Mouse (Mus musculus): ENCODE results near the gene Baat. TPM values are rescaled to one million over a fixed set of nuclear protein-coding genes. Genes with fewer than 3 reads are reported as not detected.
"Not testable (repeated sequence)": the region's sequence is repeated elsewhere in the genome, so short reads cannot be mapped to it uniquely, and the experiment has no call there.

Gene Baat
- polyA plus RNA-seq, 1 experiment from 2014 or later, result 0.10 TPM

DNA sequence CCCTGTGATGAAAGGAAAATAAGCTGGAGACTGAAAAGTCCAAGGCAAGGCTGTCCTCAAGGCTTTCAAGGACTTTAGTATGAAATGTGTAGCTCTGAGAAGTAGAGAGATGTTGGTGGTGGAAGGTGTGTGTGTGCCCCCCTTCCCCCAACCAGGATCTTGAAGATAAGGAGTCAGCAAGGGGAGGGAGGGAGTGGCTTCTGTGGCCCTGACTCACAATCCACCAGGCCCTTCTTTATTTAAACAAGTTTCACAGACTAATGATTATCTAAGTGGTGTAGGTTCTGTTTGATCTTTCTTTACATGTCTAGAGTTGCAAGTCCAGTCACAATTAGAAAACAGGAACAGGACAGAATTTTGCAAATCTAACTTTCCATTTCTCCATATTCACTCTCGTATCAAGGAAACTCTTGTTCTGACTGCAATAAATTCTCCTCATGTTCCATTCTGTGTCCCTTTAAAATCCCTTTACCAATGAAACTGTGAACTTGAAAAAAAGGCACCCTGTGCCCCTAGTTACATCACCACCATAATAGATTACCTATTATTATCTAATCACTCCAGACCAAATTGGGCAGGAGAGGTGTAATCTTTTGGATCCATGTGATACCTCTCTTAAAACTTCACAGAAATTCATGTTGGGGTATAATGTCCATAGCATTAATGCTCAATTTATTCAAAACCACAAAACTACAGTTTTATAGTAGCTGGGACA, 55.1 kb downstream of the Baat start:
- not testable (repeated sequence) for H3K4me2 ChIP-seq; H3K9ac ChIP-seq (ENCODE audit: low read depth, low read length); H3K4me1 ChIP-seq (ENCODE audit: control insufficient read depth, insufficient read depth, low read length); H3K27ac ChIP-seq (ENCODE audit: low read depth, low read length); ATAC-seq (replicated peaks; ENCODE audit: insufficient number of reproducible peaks, low FRiP score, low TSS enrichment); H3K9me3 ChIP-seq (replicated peaks; ENCODE audit: control insufficient read depth, low read length); H3K4me3 ChIP-seq (ENCODE audit: low read depth, low read length); H3K27me3 ChIP-seq (ENCODE audit: control insufficient read depth, insufficient read depth, low read length); H3K36me3 ChIP-seq (ENCODE audit: control insufficient read depth, insufficient read depth, low read length)
- WGBS (ENCODE audit: insufficient replicate concordance), result no CpG with 5 or more reads among the region's 1 CpGs

Other genes with a start within 250 kb of the Baat start
- not detected in 2 replicates for gene Acnat2, start 98.4 kb downstream of the Baat start, polyA plus RNA-seq (2014; fragmentation: Nextera tagmentation; extraction: Ambion mirVana)
- not detected in 2 replicates for gene Acnat1, start 32.6 kb downstream of the Baat start, polyA plus RNA-seq (2014; fragmentation: Nextera tagmentation; extraction: Ambion mirVana)
- gene Mrpl50, start 14.5 kb upstream of the Baat start, polyA plus RNA-seq (2014; fragmentation: Nextera tagmentation; extraction: Ambion mirVana), result 71.8 and 72.9 TPM in 2 replicates
- 6.8 and 7.3 TPM in 2 replicates for gene Zfp189, start 14.6 kb upstream of the Baat start, polyA plus RNA-seq (2014; fragmentation: Nextera tagmentation; extraction: Ambion mirVana)
- 0.17 and 0.79 TPM in 2 replicates for gene Aldob, start 43.0 kb upstream of the Baat start, polyA plus RNA-seq (2014; fragmentation: Nextera tagmentation; extraction: Ambion mirVana)
- gene Tmem246, start 91.3 kb upstream of the Baat start, polyA plus RNA-seq (2014; fragmentation: Nextera tagmentation; extraction: Ambion mirVana), result 41.8 and 47.8 TPM in 2 replicates
- gene Rnf20, start 125.4 kb upstream of the Baat start, polyA plus RNA-seq (2014; fragmentation: Nextera tagmentation; extraction: Ambion mirVana), result 35.3 and 35.8 TPM in 2 replicates
- gene Ppp3r2, start 175.5 kb upstream of the Baat start, polyA plus RNA-seq (2014; fragmentation: Nextera tagmentation; extraction: Ambion mirVana), result 0.27 TPM in 1 of 2 replicates, not detected in the other

Measured in heart, embryonic 11.5 days (tissue).